Mouse (Mus musculus): ENCODE results near the gene Akap2.

GRCm38 (mm10) chr4:57920522-57920921, 203.1 kb downstream of the Akap2 start:
- TF ChIP-seq CTCF (IDR thresholded peaks at IDR 0.05; ENCODE audit: extremely low read depth, insufficient read depth, low read length) (no peak), POLR2A (IDR thresholded peaks at IDR 0.05; ENCODE audit: extremely low read depth, insufficient read depth, low read length) (no peak)

All from cortical plate, adult 2 months (tissue).